Mouse (Mus musculus) brain, embryonic 14.5 days (tissue): ENCODE measurements at regions not wholly inside any gene's neighbourhood (a gene's known extent, or its start where the extent isn't known, plus 50 kb on each side); places are given as distances from the start of the nearest gene placed in this dataset.

ENCODE experiments used
- CTCF ChIP-seq: fragments of 200-500 bp; IDR thresholded peaks from 2 replicates; pipeline ENCODE4 v1.5.1; 2012; ENCODE audit warnings: inconsistent platforms, mild to moderate bottlenecking, moderate library complexity, borderline replicate concordance; ENCODE audit not compliant: insufficient read depth, insufficient read length; ENCODE audit errors: extremely low read depth
- POLR2A ChIP-seq: fragments of 200-500 bp; IDR thresholded peaks from 2 replicates; pipeline ENCODE4 v1.6.1; 2012; ENCODE audit warnings: mild to moderate bottlenecking, inconsistent platforms, borderline replicate concordance; ENCODE audit not compliant: poor library complexity, insufficient read depth, insufficient read length, severe bottlenecking; ENCODE audit errors: extremely low read depth

GRCm38 (mm10) chr3:136556488-136556887 is 113.4 kb upstream of the Ppp3ca start:
- TF ChIP-seq CTCF (no peak), POLR2A (no peak)
